Mouse (Mus musculus) heart, postnatal 10 days (tissue): ENCODE measurements around the gene Ddx55. TPM values are rescaled to one million over a fixed set of nuclear protein-coding genes. Genes with fewer than 3 reads are reported as not detected.
"Not testable (repeated sequence)": the region's sequence is repeated elsewhere in the genome, so short reads cannot be mapped to it uniquely, and the experiment has no call there.

Experiments used
- DNase-seq, 2 experiments: peaks; one replicate each; pipeline ENCODE4 v3.0.0; 2021
- intact Hi-C: fragments of 180-260 bp; cut with DNase I; formaldehyde crosslinking; loops from one replicate; pipeline ENCODE4 v1.15.1; 2025
- total RNA-seq, 2 experiments: library from RNA; stranded (reverse); gene quantifications; 2 replicates each; pipeline ENCODE4 v1.2.3; 2021

Ddx55 gene
- total RNA-seq, 2 experiments from 2014 or later: 6.2 to 7.0 TPM

DNA sequence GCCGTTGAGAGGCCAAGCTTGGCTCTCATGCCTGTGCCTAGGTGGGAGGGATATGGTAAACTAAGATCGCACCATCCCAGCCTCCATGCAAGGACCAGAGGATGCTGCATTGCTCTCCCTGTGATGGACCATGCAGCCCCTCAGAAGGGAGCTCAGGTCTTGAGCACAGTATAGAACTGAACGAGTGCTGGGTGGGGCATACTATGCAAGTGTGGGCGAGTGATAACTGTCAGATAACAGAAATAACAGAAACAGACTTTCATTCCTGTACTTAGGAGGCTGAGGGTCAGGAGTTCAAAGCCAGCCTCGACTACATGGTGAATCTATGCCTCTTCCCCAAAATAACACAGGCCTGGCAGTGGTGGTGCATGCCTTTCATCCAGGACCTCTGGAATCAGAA is 17.6 kb upstream of the Ddx55 start:
- intact Hi-C loops: no loop called here

DNA sequence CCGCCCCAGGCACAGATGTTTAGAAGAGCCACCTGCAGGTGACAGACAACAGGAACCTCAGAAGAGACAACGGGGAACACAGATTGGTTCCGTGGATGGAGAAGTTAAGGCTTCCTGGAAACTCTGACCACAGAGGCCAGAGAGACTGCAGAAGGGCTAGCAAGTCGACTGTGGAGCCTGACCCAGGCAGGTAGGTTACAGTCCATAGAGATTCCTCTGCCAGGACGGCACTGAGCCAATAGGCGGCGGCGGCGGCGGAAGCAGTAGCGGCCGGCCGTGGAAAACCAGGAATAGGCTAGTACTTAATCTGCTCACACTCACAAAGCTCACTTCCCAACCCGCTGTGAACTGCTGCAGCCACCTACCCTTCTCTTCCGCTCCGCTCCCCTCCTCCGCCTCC is 15.9 kb upstream of the Ddx55 start:
- DNase-seq: peak; percentile 74 to 78
- intact Hi-C loops: no loop called here

More for the DNA sequence above, 17.6 kb upstream of the Ddx55 start:
- no peak for DNase-seq

DNA sequence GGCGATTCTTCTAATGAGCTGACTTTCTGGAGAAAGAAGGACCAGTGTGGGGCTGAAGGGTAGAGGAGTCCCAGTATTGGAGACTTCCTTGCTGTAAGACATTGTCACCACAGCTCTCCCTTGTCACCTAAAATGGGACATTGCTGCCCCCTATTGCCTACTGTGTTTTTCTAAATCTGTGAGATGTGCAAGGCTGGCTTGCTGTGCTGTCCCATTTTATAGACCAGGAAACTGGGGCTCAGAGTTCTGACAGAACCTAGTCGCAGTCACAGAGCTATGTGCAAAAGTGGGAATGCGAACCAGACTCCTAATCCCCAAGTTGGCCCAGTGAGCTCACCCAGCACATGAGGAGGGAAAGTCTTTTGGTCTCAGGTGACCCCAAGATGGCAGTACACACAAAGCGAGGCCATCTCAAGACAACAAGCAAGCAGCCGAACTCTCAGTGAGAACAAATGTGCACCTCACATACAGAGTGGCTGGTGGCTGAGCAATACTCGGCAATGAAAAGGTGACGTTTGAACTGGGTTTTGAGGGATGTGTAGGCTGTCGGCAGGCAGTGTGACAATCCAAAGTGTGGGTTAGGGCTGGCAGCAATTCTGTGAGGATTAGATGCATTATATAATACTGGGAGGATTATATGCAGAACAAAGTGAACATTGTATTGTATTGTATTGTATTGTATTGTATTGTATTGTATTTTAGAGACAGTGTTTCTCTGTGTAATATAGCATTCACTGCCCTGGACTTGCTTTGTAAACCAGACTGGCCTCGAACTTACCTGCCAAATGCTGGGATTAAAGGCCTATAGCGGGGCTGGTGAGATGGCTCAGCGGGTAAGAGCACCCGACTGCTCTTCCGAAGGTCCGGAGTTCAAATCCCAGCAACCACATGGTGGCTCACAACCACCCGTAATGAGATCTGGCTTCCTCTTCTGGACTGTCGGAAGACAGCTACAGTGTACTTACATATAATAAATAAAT is 13.6 kb upstream of the Ddx55 start:
- peak; percentile 81 for DNase-seq
- intact Hi-C loops: loop anchor here (1.0 to 2.0 kb wide), 2 partner anchors 100 to 107 kb away; partner anchors contain the start of gene Kmt5a

DNA sequence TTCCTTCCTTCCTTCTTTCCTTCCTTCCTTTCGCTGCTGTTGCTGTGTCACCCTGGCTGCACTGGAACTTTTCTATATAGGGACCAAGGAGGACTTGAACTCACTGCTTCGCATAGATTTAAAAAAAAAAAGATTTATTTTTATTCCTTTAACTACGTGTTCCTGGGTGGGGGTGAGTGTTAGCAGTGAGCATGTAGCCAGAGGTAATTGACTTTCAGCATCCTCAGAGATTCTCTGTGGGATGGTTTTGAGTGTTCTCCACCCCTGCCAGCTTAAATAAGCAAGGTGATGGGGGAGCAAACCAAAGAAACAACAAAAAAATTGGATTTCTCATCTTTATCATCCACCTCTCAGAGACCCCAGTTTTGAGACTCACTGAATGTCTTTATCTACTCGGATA is 12.8 kb upstream of the Ddx55 start:
- no peak for DNase-seq
- intact Hi-C loops: loop anchor here (2.0 to 5.0 kb wide), 2 partner anchors 101 to 183 kb away; partner anchors contain the start of gene Kmt5a

DNA sequence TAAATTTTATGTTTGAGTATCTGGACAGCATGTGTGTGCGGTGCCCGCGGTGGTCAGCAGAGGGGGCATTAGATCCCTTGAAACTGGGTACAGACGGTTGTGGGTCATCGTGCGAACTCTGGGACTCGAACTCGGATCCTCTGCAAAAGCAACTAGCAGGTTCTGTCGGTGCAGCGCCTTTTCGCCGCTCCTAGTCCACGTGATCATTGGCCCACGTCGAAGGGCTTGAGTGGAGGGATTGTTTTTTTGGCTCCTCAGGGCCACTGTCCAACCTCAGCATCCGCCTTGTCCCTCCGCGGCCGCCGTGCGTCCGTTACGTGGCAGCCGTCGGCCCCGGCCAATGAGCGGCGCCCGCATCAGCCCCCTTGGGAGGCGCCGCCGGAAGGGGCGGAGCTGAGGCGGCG is 12.3 kb upstream of the Ddx55 start, which contains the start of gene Tmed2:
Gene Tmed2, plus strand, starts transcription at position 313 of the 404 bp plus-strand sequence.
- DNase-seq: peak; percentile 97 to 98
- intact Hi-C loops: loop anchor here (5.0 kb wide), 1 partner anchor 183 kb away; no protein-coding TSS in a partner anchor

DNA sequence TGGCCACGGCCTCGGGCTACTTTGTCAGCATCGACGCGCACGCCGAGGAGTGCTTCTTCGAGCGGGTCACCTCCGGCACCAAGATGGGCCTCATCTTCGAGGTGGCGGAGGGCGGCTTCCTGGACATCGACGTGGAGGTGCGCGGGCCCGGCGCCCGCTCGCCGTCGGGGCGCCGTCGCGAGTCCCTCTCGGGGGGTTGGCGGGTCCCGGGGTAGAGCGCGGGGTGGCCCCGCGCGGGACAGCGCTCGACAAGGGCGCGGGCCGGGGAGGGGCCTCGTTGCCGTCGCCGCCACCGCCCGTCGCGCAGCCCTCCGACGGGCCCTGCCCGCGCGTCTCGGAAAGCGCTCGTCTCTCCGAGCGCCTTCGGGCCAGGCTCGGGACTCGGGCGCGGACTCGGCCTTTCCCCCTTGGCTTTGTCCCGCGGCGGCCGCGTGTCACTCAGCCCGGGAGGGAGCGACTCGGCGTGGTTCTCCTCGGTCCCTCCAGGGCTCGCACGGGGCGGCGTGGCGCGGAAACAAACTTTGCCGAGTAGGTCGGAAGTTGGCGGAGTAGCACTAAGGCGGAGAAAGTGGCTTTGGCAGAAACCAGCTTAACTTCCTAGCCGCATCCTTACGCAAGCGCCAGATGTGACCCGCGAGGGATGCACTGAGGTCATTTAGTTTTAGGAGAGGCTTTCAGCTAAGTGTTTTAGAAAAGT is 11.6 kb upstream of the Ddx55 start:
- intact Hi-C loops: loop anchor here (5.0 kb wide), 1 partner anchor 184 kb away; no protein-coding TSS in a partner anchor
- DNase-seq: peak; percentile 82 to 85

DNA sequence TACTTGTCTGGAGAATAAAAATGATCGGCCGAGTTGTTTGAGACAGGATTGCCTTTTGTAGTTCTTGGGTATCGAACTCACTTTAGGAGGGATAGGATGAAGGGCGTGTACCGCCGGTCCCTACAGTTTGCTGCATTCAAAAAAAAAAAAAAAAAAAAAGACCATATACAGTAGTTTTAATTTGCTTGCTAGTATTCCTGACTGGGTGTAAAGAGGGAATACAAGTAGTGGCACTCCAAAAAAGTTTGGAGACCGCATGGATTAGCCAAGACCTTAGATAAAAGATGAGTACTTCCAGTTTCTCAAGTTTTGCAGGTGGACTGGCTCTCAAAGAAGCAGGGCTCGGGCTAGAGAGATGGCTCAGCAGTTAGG is 11.1 kb upstream of the Ddx55 start:
- no peak for DNase-seq
- intact Hi-C loops: loop anchor here (5.0 kb wide), 1 partner anchor 184 kb away; no protein-coding TSS in a partner anchor

DNA sequence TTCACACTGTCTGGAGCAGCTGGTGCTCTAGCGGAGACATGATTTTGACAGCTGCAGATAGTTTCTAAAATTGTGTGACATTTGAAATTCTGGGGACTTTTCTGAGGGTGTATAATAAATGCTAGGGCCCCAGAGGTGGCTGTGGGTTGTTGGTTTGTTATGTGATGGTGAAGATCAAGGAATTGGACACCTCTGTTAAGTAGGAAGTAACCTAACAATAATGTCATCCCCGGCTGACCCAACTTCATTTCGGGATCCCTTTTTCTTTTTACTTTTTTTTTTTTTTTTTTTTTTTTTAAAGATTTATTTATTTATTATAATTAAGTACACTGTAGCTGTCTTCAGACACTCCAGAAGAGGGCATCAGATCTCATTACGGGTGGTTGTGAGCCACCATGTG is 1.9 kb upstream of the Ddx55 start:
- intact Hi-C loops, DNase-seq: not testable (repeated sequence)

DNA sequence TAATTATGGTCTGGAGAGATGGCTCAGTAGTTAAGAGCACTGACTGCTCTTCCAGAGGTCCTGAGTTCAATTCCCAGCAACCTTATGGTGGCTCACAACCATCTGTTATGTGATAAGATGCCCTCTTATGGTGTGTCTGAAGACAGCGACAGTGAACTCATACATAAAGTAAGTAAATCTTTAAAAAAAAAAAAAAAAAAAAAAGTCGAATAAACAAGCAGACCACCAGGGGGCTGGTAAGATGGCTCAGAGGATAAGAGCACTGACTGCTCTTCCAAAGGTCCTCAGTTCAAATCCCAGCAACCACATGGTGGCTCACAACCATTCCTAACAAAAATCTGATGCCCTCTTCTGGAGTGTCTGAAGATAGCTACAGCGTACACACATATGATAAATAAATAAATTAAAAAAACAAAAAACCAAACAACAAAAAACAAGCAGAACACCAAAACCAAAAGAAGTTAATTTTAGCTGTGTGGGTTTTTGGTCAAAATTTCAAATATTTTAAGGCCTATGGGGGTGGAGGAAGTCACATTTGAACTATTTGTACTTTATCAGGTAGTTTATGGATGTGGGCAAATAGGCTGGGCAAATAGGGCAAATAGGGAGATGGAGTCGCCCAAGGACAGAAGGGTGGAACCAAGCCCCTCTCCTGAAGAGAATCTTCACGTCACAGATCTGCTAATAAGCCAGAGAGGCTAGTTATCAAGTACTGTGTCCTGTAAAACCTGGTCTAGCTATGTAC is 1.1 kb upstream of the Ddx55 start:
- intact Hi-C loops: loop anchor here (2.0 kb wide), 1 partner anchor 27 kb away; the partner anchor contains the start of genes Eif2b1 and Gtf2h3
- not testable (repeated sequence) for DNase-seq

DNA sequence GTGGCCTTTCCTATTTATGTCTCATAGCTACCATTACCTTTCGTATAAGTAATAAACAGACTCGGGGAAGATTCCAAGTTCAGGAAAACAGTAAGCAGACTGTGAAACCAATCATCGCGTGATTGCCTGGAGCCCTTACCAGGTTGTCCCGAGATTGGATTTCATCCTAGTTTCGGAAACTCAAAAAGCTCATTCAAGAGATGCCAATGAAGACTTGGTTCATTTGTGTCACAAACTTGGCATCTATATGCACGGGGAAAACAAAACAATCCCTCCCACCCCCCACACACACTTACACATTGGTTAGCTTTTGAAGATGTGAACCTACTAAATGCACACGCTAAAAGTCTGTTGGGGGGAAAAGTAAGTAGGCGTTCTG is 581 bp upstream of the Ddx55 start:
- peak in 1 of 2 experiments; percentile 34 for DNase-seq
- intact Hi-C loops: loop anchor here (2.0 kb wide), 1 partner anchor 27 kb away; the partner anchor contains the start of genes Eif2b1 and Gtf2h3

DNA sequence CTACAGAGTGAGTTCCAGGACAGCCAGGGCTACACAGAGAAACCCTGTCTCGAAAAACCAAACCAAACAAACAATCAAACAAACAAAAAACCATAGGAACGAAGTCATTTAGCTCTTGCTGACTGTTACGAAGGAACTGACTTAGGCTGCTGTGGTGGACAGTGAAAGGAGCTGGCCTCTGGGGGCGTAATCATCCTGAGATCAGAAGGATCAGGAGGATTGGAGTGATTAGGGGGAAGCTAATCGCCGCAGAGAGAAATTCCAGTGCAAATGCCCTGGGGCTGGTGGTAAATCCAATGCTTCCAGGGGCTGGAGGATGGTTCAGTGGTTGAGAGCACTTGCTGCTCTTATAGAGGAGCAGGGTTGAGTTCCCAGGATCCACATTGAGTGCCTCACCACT is 943 bp downstream of the Ddx55 start:
- DNase-seq: no peak
- intact Hi-C loops: loop anchor here (2.0 kb wide), 1 partner anchor 25 kb away; the partner anchor contains the start of genes Eif2b1 and Gtf2h3

DNA sequence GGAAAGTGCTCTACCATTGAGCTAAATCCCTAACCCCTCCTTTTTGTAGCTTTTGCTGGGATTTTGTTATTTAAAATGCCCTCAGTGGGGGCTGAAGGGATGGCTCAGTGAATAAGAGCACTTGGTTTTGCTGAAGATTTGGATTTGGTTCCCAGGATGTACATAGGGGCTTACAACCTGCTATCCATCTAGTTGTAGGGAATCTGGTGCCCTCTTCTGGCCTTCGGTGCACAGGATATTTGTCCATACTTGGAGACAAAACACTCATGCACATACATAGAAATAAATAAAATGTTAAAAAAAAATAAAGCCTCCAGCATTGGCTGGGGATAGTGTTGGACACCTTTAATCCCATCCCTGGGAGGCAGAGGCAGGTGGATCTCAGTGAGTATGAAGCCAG is 2.5 kb downstream of the Ddx55 start:
- DNase-seq: peak in 1 of 2 experiments; percentile 31
- intact Hi-C loops: no loop called here

DNA sequence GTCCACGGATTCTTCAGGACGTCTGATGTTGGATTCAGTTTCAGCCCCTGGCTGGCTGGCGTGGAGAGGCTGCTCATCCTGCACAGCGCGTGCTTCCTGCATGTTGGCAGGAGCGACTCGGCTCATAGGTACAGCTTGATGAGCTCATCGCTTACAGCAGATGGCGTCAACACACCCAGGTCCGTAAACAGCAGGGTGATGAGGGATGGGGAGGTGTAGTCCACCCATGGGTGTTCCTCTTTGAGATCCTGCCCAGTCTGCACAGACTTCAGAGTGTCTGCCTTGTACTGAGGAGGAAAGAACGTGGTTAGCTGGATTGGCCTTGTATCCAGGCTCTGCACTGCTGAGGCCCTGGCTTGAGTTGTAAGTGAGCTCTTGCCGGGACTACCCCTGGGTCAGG is 18.4 kb downstream of the Ddx55 start:
- intact Hi-C loops: no loop called here
- no peak for DNase-seq

DNA sequence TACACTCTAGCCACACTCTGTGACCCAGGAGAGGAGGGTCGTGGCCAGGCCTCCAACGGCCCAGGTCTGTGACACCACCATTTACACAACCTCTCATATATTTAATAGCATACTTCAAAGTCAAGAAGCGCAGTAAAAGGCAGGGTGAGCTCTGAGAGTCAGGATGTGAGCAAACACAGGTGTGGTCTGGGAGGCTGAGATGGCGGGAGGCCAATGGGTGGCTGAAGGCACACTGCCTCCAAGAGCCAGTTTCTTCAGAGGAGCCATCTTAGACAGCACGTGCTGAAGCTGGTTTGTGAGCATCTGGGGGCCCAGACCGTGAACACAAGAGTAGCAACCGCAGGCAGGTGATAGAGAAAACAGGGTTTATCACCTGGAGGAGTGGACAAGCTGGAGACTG is 22.8 kb downstream of the Ddx55 start:
- no peak for DNase-seq
- intact Hi-C loops: no loop called here

DNA sequence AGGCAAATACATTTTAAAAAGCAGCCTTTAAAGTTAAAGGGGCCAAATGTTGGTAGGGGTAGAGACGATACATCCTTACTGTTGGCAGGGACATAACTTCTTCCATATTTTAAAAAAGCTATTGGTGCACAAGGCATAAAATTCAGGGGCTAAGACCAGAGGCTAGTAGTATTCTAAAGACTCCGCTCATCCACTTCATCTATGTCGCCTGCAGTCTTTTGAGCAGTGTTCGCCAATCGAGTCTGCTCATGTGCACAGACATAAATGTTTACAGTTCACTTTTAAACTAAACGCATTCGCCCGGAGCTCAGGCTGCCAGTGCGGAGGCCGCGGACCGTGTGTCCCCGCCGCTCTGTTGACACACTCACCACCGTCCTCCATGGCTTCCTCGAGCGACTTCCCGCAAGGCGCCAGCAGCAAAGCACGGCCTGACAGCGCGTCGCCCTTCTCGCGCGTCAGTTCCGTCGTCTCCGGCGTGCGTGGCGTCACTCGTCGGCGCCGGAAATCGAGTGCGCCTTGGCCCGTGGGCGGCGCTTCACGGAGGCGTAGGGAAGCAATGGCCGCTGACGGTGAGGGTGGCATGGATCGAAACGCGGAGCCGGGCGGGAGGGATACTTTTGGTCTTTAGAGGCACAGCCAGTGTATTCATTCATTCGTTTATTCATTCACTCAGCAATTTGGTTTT is 26.1 kb downstream of the Ddx55 start, which contains the start of the genes Eif2b1 and Gtf2h3:
Gene Eif2b1, minus strand, starts transcription at position 499 of the 685 bp plus-strand sequence.
Gene Gtf2h3, plus strand, starts transcription at position 508 of the 685 bp plus-strand sequence.
- DNase-seq: peak; percentile 95 to 97
- intact Hi-C loops: loop anchor here (2.0 kb wide), 1 partner anchor 26 kb away; the partner anchor contains the start of gene Ddx55

DNA sequence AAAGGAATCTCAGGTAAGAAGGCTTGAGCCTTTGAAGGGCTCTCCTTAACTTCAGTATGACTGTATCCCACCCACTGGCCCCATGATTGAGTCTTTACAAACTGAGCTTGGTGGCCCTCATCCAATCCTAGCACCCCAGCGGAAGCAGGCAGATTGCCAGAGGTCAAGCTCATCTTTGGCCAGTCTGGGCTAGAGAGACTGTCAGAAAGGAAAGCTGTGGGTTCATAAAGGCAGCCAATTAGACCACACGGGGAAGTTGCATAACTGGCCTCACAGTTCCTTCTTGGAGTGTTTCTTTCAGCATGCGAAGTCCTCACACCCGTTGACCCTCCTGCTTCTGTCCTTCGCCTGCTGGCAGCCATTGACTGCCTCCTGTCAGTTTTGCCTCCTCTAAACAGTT is 29.9 kb downstream of the Ddx55 start:
- peak; percentile 12 to 15 for DNase-seq
- intact Hi-C loops: no loop called here

DNA sequence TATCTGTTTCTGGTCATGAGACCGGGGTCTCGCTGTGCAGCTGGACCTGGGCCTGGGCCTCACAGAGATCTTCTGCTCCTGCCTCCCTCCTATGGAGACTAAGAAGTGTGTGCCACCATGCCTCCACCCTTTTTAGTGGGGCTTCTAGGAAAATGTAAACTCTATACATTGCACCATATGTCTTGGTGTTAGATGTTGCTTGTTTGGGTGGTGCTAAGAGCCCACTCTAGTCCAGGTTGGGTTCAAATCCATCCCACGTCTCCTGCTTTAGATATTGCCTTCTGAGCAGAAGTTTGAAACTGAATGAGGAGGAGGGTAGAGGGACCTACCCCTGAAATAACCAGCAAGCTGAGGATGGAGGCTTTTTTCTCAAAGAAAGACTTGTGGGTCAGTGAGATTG is 40.1 kb downstream of the Ddx55 start:
- intact Hi-C loops: no loop called here
- DNase-seq: no peak

DNA sequence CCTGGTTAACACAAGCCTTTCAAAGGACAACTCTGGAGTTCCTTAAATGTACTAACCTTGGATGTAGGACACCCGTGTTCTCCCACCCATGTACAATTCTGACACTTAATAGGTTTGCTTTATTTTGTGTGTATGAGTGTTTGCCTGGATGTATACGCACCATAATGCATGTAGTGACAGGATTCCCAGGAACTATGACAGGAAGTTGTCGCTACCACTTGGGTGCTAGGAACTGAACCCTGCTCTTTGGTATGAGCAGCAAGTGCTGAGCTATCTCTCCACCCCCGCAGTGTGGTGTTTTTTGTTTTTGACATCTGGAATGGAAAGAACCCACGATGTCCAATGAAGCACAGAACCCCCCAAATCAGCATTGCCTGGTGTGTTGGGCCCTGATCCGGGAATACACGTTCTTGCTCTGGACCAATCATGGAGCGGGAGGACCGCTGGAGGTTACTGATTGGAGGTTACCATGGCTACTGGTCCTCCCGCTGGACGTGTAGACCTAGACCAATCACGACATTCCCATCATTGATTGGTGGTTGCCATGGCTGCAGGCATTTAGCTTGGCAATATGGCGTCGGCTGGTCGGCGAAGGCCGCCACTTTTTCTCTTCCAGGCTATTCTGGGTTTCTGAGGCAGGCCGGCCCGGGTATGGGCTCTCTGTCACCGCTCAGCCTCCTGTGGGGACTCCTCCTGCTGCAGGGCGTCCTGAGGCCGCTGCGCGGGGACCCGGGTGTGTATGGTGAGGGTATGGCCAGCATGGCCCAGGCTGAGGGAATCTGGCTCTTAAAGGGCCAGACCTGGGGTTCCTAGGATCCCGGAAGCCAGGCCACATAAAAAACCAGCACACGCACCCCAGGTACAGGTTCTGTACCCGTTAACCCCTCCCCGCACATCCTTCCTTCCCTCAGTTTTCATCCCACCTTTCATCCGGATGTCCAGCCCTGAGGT is 45.8 kb downstream of the Ddx55 start:
- peak; percentile 96 to 97 for DNase-seq
- intact Hi-C loops: loop anchor here (2.0 kb wide), 1 partner anchor 30 kb away; the partner anchor contains the start of gene Atp6v0a2
